Comparison of ENCODE assay signal across 29 mouse cellular contexts in the genomic region with DNA sequence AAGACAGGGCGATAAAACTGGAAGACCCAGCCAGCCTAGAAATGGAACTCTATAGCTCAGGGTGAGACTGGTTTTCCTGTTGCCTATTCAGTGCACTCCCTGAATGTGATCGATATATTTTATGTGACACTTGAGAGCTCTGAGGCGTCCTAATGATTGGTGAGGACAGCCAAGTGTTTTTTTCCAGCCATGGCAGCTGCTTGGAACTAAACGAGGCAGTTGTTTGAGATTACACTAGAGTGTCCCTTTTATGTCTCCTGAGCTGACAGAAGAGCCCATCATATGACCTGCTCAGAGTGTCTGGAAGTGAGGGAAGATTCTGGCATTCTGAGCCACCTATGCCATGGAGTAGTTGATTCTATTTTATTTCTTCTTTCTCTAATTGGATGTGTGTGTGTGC. TPM values are rescaled to one million over a fixed set of nuclear protein-coding genes. Genes with fewer than 3 reads are reported as not detected.
DNase-seq lines count a peak whose midpoint lies in the region; ATAC-seq and TF ChIP-seq lines count a peak whose summit lies in the region.
"Had no signal": no experiment of that assay in that cellular context is flagged by ENCODE, and none has a peak within 500 bp of the region (broad histone marks: within the 10 kb centered on the region; RNA-seq: fewer than 3 reads in every experiment).

No protein-coding gene starts in this region.

- H3K9me3 ChIP-seq in neural tube, embryonic 14.5 days (ENCODE audit: control insufficient read depth, low read length) = no peaks in the 10 kb centered on the region
- H3K9me3 ChIP-seq in heart, embryonic 12.5 days (replicated peaks) = no peaks in the 10 kb centered on the region
- H3K9me3 ChIP-seq in heart, postnatal 0 days (replicated peaks; ENCODE audit: control insufficient read depth, low read length) = no peaks in the 10 kb centered on the region
- no peaks in the 10 kb centered on the region for H3K9me3 ChIP-seq in midbrain, embryonic 15.5 days
- H3K9me3 ChIP-seq: embryonic facial prominence, embryonic 12.5 days; forebrain, embryonic 15.5 days; limb, embryonic 12.5 days; liver, embryonic 15.5 days; midbrain, embryonic 10.5 days had no signal

- intact Hi-C loops in heart, adult 2 months (cut with DNase I) = no loop called here
- intact Hi-C loops in heart, postnatal 10 days (cut with DNase I) = no loop called here

- H3K79me2 ChIP-seq in heart, adult 2 months (replicated peaks; ENCODE audit: control insufficient read depth, insufficient read depth, low read length) = no peaks in the 10 kb centered on the region

- no peaks in the 10 kb centered on the region for H3K27me3 ChIP-seq in heart, adult 2 months (ENCODE audit: control insufficient read depth, insufficient read depth, low read length)
- H3K27me3 ChIP-seq in neural tube, embryonic 14.5 days (ENCODE audit: control insufficient read depth, insufficient read depth, low read length) = no peaks in the 10 kb centered on the region
- H3K27me3 ChIP-seq in heart, embryonic 12.5 days (replicated peaks) = no peaks in the 10 kb centered on the region
- no peaks in the 10 kb centered on the region for H3K27me3 ChIP-seq in heart, postnatal 0 days (ENCODE audit: control insufficient read depth, insufficient read depth, low read length)
- H3K27me3 ChIP-seq in midbrain, embryonic 15.5 days (replicated peaks) = no peaks in the 10 kb centered on the region
- H3K27me3 ChIP-seq: embryonic facial prominence, embryonic 12.5 days; forebrain, embryonic 15.5 days; limb, embryonic 12.5 days; liver, embryonic 15.5 days had no signal

- peak; percentile 46 for ATAC-seq in neural tube, embryonic 14.5 days (ENCODE audit: low read depth)
- ATAC-seq in heart, embryonic 12.5 days (ENCODE audit: insufficient number of reproducible peaks, low FRiP score) = no peak
- ATAC-seq in heart, postnatal 0 days (ENCODE audit: insufficient read depth, low read depth) = no peak
- no peak for ATAC-seq in midbrain, embryonic 15.5 days (replicated peaks)
- ATAC-seq: CD4-positive, CD25-positive, alpha-beta regulatory T cell, adult 4 months; forebrain, embryonic 15.5 days; intestine, embryonic 16.5 days had no signal

- TF ChIP-seq POLR2A in heart, adult 2 months (IDR thresholded peaks at IDR 0.05; ENCODE audit: insufficient read depth, low read depth, low read length) = no peak

- H3K27ac ChIP-seq in heart, adult 2 months = peak overlapping the region; percentile 85
- H3K27ac ChIP-seq in neural tube, embryonic 14.5 days (ENCODE audit: low read depth, low read length) = no peak overlapping the region
- H3K27ac ChIP-seq in heart, embryonic 12.5 days (ENCODE audit: poor library complexity, severe bottlenecking) = peak overlapping the region; percentile 81
- peak overlapping the region; percentile 83 for H3K27ac ChIP-seq in heart, postnatal 0 days (ENCODE audit: low read depth)
- H3K27ac ChIP-seq in midbrain, embryonic 15.5 days = no peak overlapping the region
- H3K27ac ChIP-seq: embryonic facial prominence, embryonic 12.5 days; forebrain, embryonic 15.5 days; limb, embryonic 12.5 days; liver, embryonic 15.5 days; midbrain, embryonic 10.5 days; stomach, postnatal 0 days had no signal

- no peak for TF ChIP-seq CTCF in heart, adult 2 months (IDR thresholded peaks at IDR 0.05)
- no peak for TF ChIP-seq CTCF in heart, postnatal 0 days (IDR thresholded peaks at IDR 0.05; ENCODE audit: low read depth)

- no peak overlapping the region for H3K4me3 ChIP-seq in heart, adult 2 months
- no peak overlapping the region for H3K4me3 ChIP-seq in neural tube, embryonic 14.5 days (ENCODE audit: low read depth, low read length)
- no peak overlapping the region for H3K4me3 ChIP-seq in heart, embryonic 12.5 days
- H3K4me3 ChIP-seq in heart, postnatal 0 days (ENCODE audit: low read depth, low read length) = no peak overlapping the region
- H3K4me3 ChIP-seq in midbrain, embryonic 15.5 days = no peak overlapping the region
- H3K4me3 ChIP-seq: embryonic facial prominence, embryonic 12.5 days; forebrain, embryonic 15.5 days; limb, embryonic 12.5 days; liver, embryonic 15.5 days; midbrain, embryonic 10.5 days; myocyte had no signal

- WGBS in heart, adult 2 months = 55% methylated on average over 4 of the region's 4 CpGs
- 41% methylated on average over 4 of the region's 4 CpGs for WGBS in neural tube, embryonic 14.5 days
- 49% methylated on average over 4 of the region's 4 CpGs for WGBS in heart, embryonic 12.5 days
- WGBS in heart, postnatal 0 days = 46% methylated on average over 4 of the region's 4 CpGs
- 70% methylated on average over 4 of the region's 4 CpGs for WGBS in midbrain, embryonic 15.5 days

- peaks cover 11% of the 10 kb centered on the region for H3K4me1 ChIP-seq in heart, adult 2 months (ENCODE audit: control insufficient read depth, insufficient read depth, low read length)
- H3K4me1 ChIP-seq in neural tube, embryonic 14.5 days (ENCODE audit: control insufficient read depth, insufficient read depth, low read length) = no peaks in the 10 kb centered on the region
- H3K4me1 ChIP-seq in heart, embryonic 12.5 days (replicated peaks) = peaks cover 21% of the 10 kb centered on the region
- H3K4me1 ChIP-seq in heart, postnatal 0 days (ENCODE audit: control insufficient read depth, insufficient read depth) = peaks cover 16% of the 10 kb centered on the region
- no peaks in the 10 kb centered on the region for H3K4me1 ChIP-seq in midbrain, embryonic 15.5 days
- H3K4me1 ChIP-seq: embryonic facial prominence, embryonic 12.5 days; forebrain, embryonic 15.5 days; limb, embryonic 12.5 days; liver, embryonic 15.5 days; midbrain, embryonic 10.5 days had no signal

- peak in 1 of 2 experiments; percentile 28 for DNase-seq in heart, adult 2 months
- DNase-seq in heart, postnatal 10 days = no peak
- DNase-seq in neural tube, embryonic 10.5 days (ENCODE audit: extremely low spot score, low spot score) = no peak
- DNase-seq in heart, postnatal 0 days (ENCODE audit: low spot score) = no peak
- DNase-seq: adrenal gland, postnatal 14 days; cerebellum, adult 11-12 months; cerebellum, adult 9-11 months; embryo, embryonic 11 days; kidney, adult 9 months; kidney, postnatal 14 days; layer of hippocampus, adult 9-11 months; lung, embryonic 14.5 days; lung, postnatal 14 days; right cerebral cortex, postnatal 4 days; thymus, adult 18-20 months; thymus, postnatal 36 days had no signal

- H3K9ac ChIP-seq in heart, adult 2 months (ENCODE audit: low read depth, low read length) = no peak overlapping the region
- no peak overlapping the region for H3K9ac ChIP-seq in neural tube, embryonic 14.5 days (replicated peaks; ENCODE audit: low read depth, low read length)
- H3K9ac ChIP-seq in heart, embryonic 12.5 days = no peak overlapping the region
- no peak overlapping the region for H3K9ac ChIP-seq in heart, postnatal 0 days (replicated peaks; ENCODE audit: low read depth, low read length)
- H3K9ac ChIP-seq in midbrain, embryonic 15.5 days = no peak overlapping the region
- H3K9ac ChIP-seq: embryonic facial prominence, embryonic 12.5 days; forebrain, embryonic 15.5 days; limb, embryonic 12.5 days; liver, embryonic 15.5 days; lung, embryonic 14.5 days had no signal

- TF ChIP-seq EP300 in heart, adult 2 months (IDR thresholded peaks at IDR 0.05; ENCODE audit: insufficient read depth, low read depth, low read length) = no peak
- no peak for TF ChIP-seq EP300 in heart, postnatal 0 days (IDR thresholded peaks at IDR 0.05; ENCODE audit: low read depth)

- no peak overlapping the region for H3K4me2 ChIP-seq in neural tube, embryonic 14.5 days (ENCODE audit: low read depth, low read length)
- no peak overlapping the region for H3K4me2 ChIP-seq in heart, embryonic 12.5 days
- no peak overlapping the region for H3K4me2 ChIP-seq in heart, postnatal 0 days (ENCODE audit: low read depth, low read length)
- H3K4me2 ChIP-seq in midbrain, embryonic 15.5 days = no peak overlapping the region
- H3K4me2 ChIP-seq: embryonic facial prominence, embryonic 12.5 days; forebrain, embryonic 15.5 days; limb, embryonic 12.5 days; liver, embryonic 15.5 days; lung, embryonic 14.5 days had no signal

- H3K36me3 ChIP-seq in heart, adult 2 months (ENCODE audit: control insufficient read depth, insufficient read depth, low read length) = peaks cover 6% of the 10 kb centered on the region; the same call in 1 of the 2 replicates
- no peaks in the 10 kb centered on the region for H3K36me3 ChIP-seq in neural tube, embryonic 14.5 days (ENCODE audit: control insufficient read depth, insufficient read depth, low read length)
- H3K36me3 ChIP-seq in heart, embryonic 12.5 days = no peaks in the 10 kb centered on the region
- H3K36me3 ChIP-seq in heart, postnatal 0 days (replicated peaks; ENCODE audit: control insufficient read depth, insufficient read depth, low read length) = no peaks in the 10 kb centered on the region
- no peaks in the 10 kb centered on the region for H3K36me3 ChIP-seq in midbrain, embryonic 15.5 days (replicated peaks)
- H3K36me3 ChIP-seq: embryonic facial prominence, embryonic 12.5 days; forebrain, embryonic 15.5 days; limb, embryonic 12.5 days; liver, embryonic 15.5 days; midbrain, embryonic 10.5 days had no signal

RNA-seq across cellular contexts. Expression of gene Rcan2, which starts 54.9 kb away (rescaled TPM):
- 100 to 1,000 TPM; 382 to 439 TPM for total RNA-seq in heart, adult 2 months (2021)
- 195 and 279 TPM in 2 replicates for polyA plus RNA-seq in heart, adult 2 months (2012; rRNA removed)
- 100 to 1,000 TPM; 209 to 216 TPM for total RNA-seq in heart, postnatal 10 days (2021)
- 126 and 130 TPM in 2 replicates for polyA plus RNA-seq in neural tube, embryonic 14.5 days (2014; fragmentation: Nextera tagmentation; extraction: Ambion mirVana)
- 44.1 and 44.3 TPM in 2 replicates for polyA plus RNA-seq in heart, embryonic 12.5 days (2016; fragmentation: Nextera tagmentation; extraction: Ambion mirVana)
- 125 and 167 TPM in 2 replicates for total RNA-seq in heart, postnatal 0 days (2014; rRNA removed; ENCODE audit: low replicate concordance)
- 83.8 and 94.3 TPM in 2 replicates for polyA plus RNA-seq in heart, postnatal 0 days (2015; fragmentation: Nextera tagmentation; extraction: Ambion mirVana)
- polyA plus RNA-seq in midbrain, embryonic 15.5 days (2015; fragmentation: Nextera tagmentation; extraction: Ambion mirVana) = 118 and 128 TPM in 2 replicates
- total RNA-seq: neutrophil, adult 5-6 weeks had no signal
- polyA plus RNA-seq: CD4-positive, CD25-positive, alpha-beta regulatory T cell, adult 4 months had no signal

Comparison
In these comparisons a context has a peak if more than half of its experiments do, and no peak if none do; other contexts are left out.
1. H3K27ac ChIP-seq: peak in heart, adult 2 months (single experiment), heart, embryonic 12.5 days (single experiment) and heart, postnatal 0 days (single experiment); none in neural tube, embryonic 14.5 days (single experiment) and midbrain, embryonic 15.5 days (single experiment).